Mouse (Mus musculus) midbrain, embryonic 11.5 days (tissue): ENCODE results near the gene Rbm26. TPM values are rescaled to one million over a fixed set of nuclear protein-coding genes. Genes with fewer than 3 reads are reported as not detected.
A peak's percentile ranks its signal among the peaks of the same experiment; 100 is the strongest.

Source experiments
- ATAC-seq: fragments of 200-750 bp; cut with Nextera tagmentation; 2 replicates; pipeline ENCODE4 v1.8.0; 2017; ENCODE audit warnings: moderate TSS enrichment, moderate library complexity; ENCODE audit not compliant: low FRiP score
- DNase-seq: peaks from one replicate; pipeline ENCODE4 v3.0.0; 2015; ENCODE audit warnings: low spot score; ENCODE audit errors: missing footprints
- H3K27ac ChIP-seq: fragments of 300-500 bp; sonication (generic); 2 replicates; pipeline ENCODE4 v1.5.1; 2014; ENCODE audit warnings: low read depth, low read length
- H3K27me3 ChIP-seq: fragments of 300-500 bp; sonication (generic); 2 replicates; pipeline ENCODE4 v1.6.1; 2014; ENCODE audit warnings: mild to moderate bottlenecking, low read length, moderate library complexity, mixed read lengths; ENCODE audit not compliant: control insufficient read depth, insufficient read depth
- H3K36me3 ChIP-seq: fragments of 300-500 bp; sonication (generic); 2 replicates; pipeline ENCODE4 v1.6.1; 2014; ENCODE audit warnings: mild to moderate bottlenecking, low read length, moderate library complexity, mixed read lengths; ENCODE audit not compliant: control insufficient read depth, insufficient read depth
- H3K4me1 ChIP-seq: fragments of 300-500 bp; sonication (generic); 2 replicates; pipeline ENCODE4 v1.6.1; 2014; ENCODE audit warnings: low read length; ENCODE audit not compliant: control insufficient read depth, insufficient read depth
- H3K4me2 ChIP-seq: fragments of 300-500 bp; sonication (generic); 2 replicates; pipeline ENCODE4 v1.6.1; 2014; ENCODE audit warnings: mild to moderate bottlenecking, moderate library complexity
- H3K4me3 ChIP-seq: fragments of 300-500 bp; sonication (generic); 2 replicates; pipeline ENCODE4 v1.5.1; 2014; ENCODE audit warnings: low read depth, low read length
- H3K9ac ChIP-seq: fragments of 300-500 bp; sonication (generic); 2 replicates; pipeline ENCODE4 v1.6.1; 2014; ENCODE audit warnings: low read length
- H3K9me3 ChIP-seq: fragments of 300-500 bp; sonication (generic); 2 replicates; pipeline ENCODE4 v1.6.1; 2016; ENCODE audit warnings: low read length; ENCODE audit not compliant: control insufficient read depth
- WGBS: fragments of 180-500 bp; shearing (Covaris S2); extraction: QIAGEN DNeasy Blood & Tissue Kit; methylation state at CpG from one replicate; pipeline ENCODE4 v1.1.7; 2014; 5-methylcytosine and 5-hydroxymethylcytosine counted together
- polyA plus RNA-seq: library from polyadenylated mRNA; unstranded; fragments of >200 nt; fragmentation: Nextera tagmentation; extraction: Ambion mirVana; gene quantifications from 2 replicates; pipeline ENCODE4 v1.2.1, GENCODE M21; 2014

The Rbm26 gene
- polyA plus RNA-seq, 1 experiment from 2014 or later: 38.5 TPM

DNA sequence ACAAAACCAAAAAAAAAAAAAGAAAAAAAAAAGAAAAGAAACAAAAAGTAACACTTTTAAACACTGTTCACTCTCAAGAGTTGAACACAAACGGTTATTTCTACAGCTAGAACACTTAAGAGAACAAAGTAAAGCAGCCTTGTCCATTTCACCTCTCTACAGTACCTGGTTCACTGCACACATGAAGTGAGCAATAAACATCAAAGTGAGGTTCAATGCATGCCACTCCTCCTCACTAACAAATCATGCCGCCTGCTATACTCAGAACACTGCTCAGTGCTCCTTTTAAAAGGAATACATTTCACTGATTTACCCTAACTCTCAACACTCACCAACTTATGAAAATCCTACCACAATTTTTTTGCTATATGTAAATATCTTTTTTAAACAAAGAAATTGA is 61.7 kb downstream of the Rbm26 start:
- Histone ChIP-seq H3K36me3 (peaks cover 7% of the 10 kb centered on the region; the same call in 1 of the 2 replicates), H3K9ac (no peak overlapping the region), H3K27me3 (no peaks in the 10 kb centered on the region), H3K4me2 (no peak overlapping the region), H3K27ac (no peak overlapping the region), H3K9me3 (no peaks in the 10 kb centered on the region), H3K4me1 (no peaks in the 10 kb centered on the region), H3K4me3 (no peak overlapping the region)
- ATAC-seq (no peak), DNase-seq (no peak)
- 79% methylated on average over 2 of the region's 2 CpGs for WGBS

DNA sequence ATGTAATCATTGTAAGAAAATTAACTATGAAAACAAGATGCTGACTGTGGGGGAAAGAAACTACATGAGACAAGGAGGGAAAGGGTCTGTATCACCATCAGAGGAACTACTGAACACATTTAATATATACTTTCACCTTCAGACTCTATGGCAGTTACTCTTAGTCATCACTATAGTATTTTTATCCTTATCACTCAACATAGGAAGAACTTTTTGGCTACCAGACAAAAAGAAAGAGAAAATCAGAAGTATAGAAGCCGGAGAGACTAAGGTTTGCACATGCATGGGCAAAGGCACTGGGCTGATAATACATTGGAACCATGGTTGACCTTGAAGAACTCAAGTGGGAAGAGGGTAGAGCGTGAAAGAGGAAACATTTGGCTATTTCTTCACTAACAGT is 70.9 kb downstream of the Rbm26 start:
- 97% methylated on average over 2 of the region's 2 CpGs for WGBS
- no peak overlapping the region for H3K9ac ChIP-seq
- H3K9me3 ChIP-seq: no peaks in the 10 kb centered on the region
- H3K4me1 ChIP-seq: no peaks in the 10 kb centered on the region
- no peak overlapping the region for H3K27ac ChIP-seq
- H3K4me2 ChIP-seq: no peak overlapping the region
- no peaks in the 10 kb centered on the region for H3K27me3 ChIP-seq
- ATAC-seq (no peak), DNase-seq (no peak)
- no peak overlapping the region for H3K4me3 ChIP-seq
- H3K36me3 ChIP-seq: no peaks in the 10 kb centered on the region; the same call in 1 of the 2 replicates

DNA sequence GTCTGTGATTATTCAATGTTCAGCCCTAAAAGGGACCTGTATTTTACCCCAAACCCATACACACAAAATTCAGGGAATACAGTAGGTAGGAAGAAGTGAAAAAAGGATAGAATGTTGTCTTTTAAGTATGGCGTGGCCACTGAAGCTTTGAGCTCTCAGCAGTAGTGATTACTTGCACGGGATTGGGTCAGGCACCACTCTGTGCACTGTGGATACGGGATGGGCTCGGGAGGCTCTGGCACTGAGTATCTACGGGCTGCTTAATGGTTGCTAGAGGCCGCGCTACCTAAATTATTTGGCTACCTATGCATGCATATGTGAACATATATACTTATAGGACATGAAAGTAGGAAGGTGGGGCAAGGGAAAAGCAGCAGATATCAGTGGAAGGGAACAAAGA is 78.3 kb downstream of the Rbm26 start:
- H3K4me2 ChIP-seq: no peak overlapping the region
- ATAC-seq: peak; percentile 55; the same call in 1 of the 2 replicates

DNA sequence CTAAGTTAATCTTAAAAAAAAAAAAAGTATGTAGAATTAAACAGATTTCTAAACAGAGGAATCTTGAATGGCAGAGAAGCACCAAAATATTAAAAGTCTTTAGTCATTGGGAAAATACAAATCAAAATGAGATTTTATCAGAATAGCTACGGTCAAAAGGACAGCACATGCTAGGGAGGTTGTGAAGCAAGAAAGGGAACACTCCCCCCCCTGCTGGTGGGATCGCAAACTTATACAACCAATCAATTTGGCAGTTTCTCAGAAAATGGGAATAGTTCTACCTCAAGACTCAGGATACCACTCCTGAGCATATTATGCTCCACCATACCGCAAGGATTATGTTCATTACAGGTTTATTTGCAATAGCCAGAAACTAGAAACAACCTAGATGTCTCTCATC is 80.9 kb downstream of the Rbm26 start:
- Histone ChIP-seq H3K4me3 (no peak overlapping the region), H3K4me2 (no peak overlapping the region)

More for the DNA sequence above, 78.3 kb downstream of the Rbm26 start:
- Histone ChIP-seq H3K9me3 (no peaks in the 10 kb centered on the region), H3K36me3 (no peaks in the 10 kb centered on the region), H3K27me3 (no peaks in the 10 kb centered on the region), H3K27ac (no peak overlapping the region), H3K9ac (no peak overlapping the region), H3K4me3 (no peak overlapping the region), H3K4me1 (no peaks in the 10 kb centered on the region)
- WGBS: 78% methylated on average over 7 of the region's 7 CpGs
- no peak for DNase-seq

DNA sequence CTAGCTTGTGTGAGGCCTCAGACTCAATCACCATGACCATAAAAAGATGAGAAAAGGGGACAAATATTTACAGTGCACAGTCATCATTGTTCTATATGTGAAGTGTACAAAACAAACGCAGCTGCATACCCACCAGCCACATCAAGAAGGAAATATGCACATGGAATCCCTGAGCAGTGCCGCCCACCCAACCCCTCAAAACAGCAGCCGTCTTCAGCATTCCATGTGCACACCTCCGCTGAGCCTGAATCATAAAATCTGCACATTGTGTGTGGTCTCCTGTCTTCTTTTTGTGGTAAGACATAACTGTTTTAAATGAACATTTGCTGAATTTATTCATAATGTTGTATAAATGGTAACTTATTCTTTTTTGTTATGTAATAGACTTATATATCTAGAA is 90.1 kb downstream of the Rbm26 start:
- ATAC-seq: no peak
- no peaks in the 10 kb centered on the region for H3K4me1 ChIP-seq
- 91% methylated on average over 4 of the region's 4 CpGs for WGBS
- H3K36me3 ChIP-seq: no peaks in the 10 kb centered on the region
- H3K4me3 ChIP-seq: no peak overlapping the region
- no peak overlapping the region for H3K9ac ChIP-seq
- H3K4me2 ChIP-seq: no peak overlapping the region
- no peaks in the 10 kb centered on the region for H3K27me3 ChIP-seq
- H3K27ac ChIP-seq: no peak overlapping the region
- H3K9me3 ChIP-seq: no peaks in the 10 kb centered on the region
- no peak for DNase-seq

More for the DNA sequence above, 80.9 kb downstream of the Rbm26 start:
- no peak overlapping the region for H3K9ac ChIP-seq
- DNase-seq: no peak
- WGBS: 63% methylated on average over 3 of the region's 3 CpGs
- no peak for ATAC-seq
- H3K27me3 ChIP-seq: no peaks in the 10 kb centered on the region
- H3K9me3 ChIP-seq: no peaks in the 10 kb centered on the region
- H3K4me1 ChIP-seq: no peaks in the 10 kb centered on the region
- no peak overlapping the region for H3K27ac ChIP-seq
- H3K36me3 ChIP-seq: no peaks in the 10 kb centered on the region

DNA sequence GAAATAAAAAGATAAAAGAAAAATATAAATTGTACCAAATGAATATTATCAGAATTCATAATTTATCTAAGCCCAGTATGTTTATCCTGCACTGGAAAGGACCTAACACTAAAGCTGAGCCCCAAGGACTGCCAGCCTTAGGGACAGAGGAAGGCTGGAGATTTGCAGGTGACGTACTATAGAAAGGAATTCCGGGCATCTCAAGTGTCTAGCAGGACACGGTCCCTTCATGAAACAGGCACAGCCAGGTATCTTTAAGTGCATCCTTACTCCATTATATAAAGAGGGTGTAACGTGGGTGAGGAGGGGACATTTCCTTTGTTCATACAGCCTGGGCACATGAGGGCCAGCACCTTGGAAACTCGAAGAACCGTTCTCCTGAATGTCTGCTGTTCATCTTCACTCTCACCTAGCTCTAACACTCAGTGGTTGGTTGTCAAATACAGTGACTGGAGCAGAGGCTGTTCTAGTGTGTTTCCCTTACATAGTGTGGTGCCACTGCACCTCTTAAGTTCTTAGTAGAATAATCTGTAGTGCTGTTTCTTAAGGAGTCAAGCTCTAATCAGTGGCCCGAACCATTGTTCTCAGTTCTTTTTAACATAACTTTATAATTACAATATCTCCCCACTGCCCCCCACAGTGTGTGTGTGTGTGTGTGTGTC is 91.7 kb downstream of the Rbm26 start:
- Histone ChIP-seq H3K9me3 (no peaks in the 10 kb centered on the region), H3K36me3 (no peaks in the 10 kb centered on the region), H3K4me2 (no peak overlapping the region), H3K27me3 (no peaks in the 10 kb centered on the region), H3K9ac (no peak overlapping the region), H3K4me1 (no peaks in the 10 kb centered on the region), H3K27ac (no peak overlapping the region), H3K4me3 (no peak overlapping the region)
- WGBS: 77% methylated on average over 7 of the region's 7 CpGs
- ATAC-seq (peak; percentile 67), DNase-seq (peak; percentile 80)

DNA sequence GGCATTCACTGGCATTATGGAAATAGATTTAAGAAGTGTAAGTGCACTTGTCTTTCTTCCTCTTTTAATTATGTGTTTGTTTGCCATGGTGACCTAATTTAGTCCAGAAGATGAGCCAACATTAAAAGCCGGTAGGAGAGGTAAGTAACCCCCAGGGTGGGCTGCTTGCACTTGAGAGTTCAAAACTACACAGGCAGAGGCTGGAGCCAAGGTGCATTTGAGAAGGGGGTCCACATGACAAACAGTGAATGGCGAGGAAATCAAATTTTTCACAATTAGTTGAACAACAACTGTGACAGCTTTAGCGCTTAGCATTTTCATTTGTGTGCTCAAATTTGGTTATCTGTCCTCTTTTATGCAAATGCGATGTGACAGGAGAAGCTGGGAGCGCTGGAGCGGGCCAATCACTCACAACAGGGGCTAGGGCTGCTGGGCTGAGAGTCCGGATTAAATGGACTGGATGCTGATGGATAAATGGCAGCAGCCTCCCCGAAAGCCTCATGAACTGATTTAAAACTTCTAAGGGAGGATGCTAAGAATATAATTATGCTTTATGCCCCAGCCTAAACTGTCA is 92.3 kb downstream of the Rbm26 start:
- Histone ChIP-seq H3K9ac (no peak overlapping the region), H3K27me3 (no peaks in the 10 kb centered on the region), H3K4me3 (no peak overlapping the region), H3K4me2 (no peak overlapping the region), H3K9me3 (no peaks in the 10 kb centered on the region), H3K36me3 (no peaks in the 10 kb centered on the region), H3K27ac (no peak overlapping the region), H3K4me1 (no peaks in the 10 kb centered on the region)
- peak; percentile 66 for ATAC-seq
- WGBS: 33% methylated on average over 8 of the region's 8 CpGs
- peak; percentile 85 for DNase-seq

DNA sequence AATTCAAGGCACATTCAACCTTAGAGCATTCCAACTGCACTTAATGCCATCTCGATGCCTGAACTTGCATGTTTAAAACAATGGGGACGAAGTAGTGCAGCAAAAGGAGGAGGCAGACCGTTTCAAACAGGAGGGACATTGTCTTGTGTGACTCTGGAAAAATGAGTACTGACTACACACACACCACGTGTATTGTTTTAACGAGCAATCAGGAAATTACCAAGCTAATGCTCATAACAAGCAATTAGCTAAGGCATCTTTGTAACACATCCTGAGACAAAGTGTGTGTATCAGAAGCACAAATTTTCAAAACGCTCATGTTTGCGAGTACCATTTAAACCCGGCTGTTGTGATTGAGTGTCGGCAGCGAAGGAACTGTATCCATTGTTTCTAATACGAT is 93.0 kb downstream of the Rbm26 start:
- no peak overlapping the region for H3K9ac ChIP-seq
- no peaks in the 10 kb centered on the region for H3K27me3 ChIP-seq
- no peak overlapping the region for H3K4me2 ChIP-seq
- peak; percentile 26 for DNase-seq
- no peak overlapping the region for H3K27ac ChIP-seq
- H3K4me1 ChIP-seq: no peaks in the 10 kb centered on the region
- H3K36me3 ChIP-seq: no peaks in the 10 kb centered on the region
- no peak for ATAC-seq
- no peak overlapping the region for H3K4me3 ChIP-seq
- H3K9me3 ChIP-seq: no peaks in the 10 kb centered on the region
- whole genome bisulfite sequencing: 93% methylated on average over 11 of the region's 11 CpGs

DNA sequence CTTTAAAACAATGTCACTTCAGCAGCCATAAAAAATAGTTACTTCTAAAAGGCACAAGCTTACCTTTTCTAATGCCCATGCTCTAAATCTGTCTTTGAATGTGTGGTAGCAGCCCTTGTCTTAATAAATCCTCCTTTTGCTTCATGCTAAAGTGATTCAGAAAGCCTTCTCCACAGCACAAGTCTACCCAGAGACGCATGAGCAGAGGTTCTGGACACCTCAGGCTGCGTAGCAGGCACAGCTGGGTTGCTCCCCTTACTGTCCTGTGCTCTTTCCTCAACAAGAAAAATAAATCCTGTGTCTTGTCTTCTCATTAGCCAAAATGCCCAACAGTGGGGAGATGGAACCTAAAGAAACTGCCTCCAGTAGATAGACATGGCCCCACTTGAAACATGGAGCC is 102.4 kb downstream of the Rbm26 start:
- Histone ChIP-seq H3K9ac (no peak overlapping the region), H3K9me3 (no peaks in the 10 kb centered on the region), H3K27ac (no peak overlapping the region), H3K27me3 (no peaks in the 10 kb centered on the region), H3K36me3 (no peaks in the 10 kb centered on the region), H3K4me3 (no peak overlapping the region), H3K4me2 (no peak overlapping the region), H3K4me1 (peaks cover 4% of the 10 kb centered on the region; the same call in 1 of the 2 replicates)
- DNase-seq: no peak
- WGBS: 89% methylated on average over 2 of the region's 2 CpGs
- ATAC-seq: no peak
